Mouse (Mus musculus) liver, embryonic 14.5 days (tissue): ENCODE measurements around the gene Gm49661. TPM values are rescaled to one million over a fixed set of nuclear protein-coding genes. Genes with fewer than 3 reads are reported as not detected.

Source experiments
- ATAC-seq: fragments of 200-750 bp; cut with Nextera tagmentation; 2 replicates; pipeline ENCODE4 v1.8.0; 2017; ENCODE audit warnings: moderate number of reproducible peaks, mild to moderate bottlenecking, moderate library complexity; ENCODE audit not compliant: insufficient read depth
- DNase-seq, 3 experiments: peaks; one replicate each; pipeline ENCODE4 v3.0.0-alpha.2; 2012 to 2013; ENCODE audit warnings: low read depth in 3 of 3, low spot score in 3 of 3
- H3K27ac ChIP-seq: fragments of 300-500 bp; sonication (generic); 2 replicates; pipeline ENCODE4 v1.5.1; 2014; ENCODE audit warnings: moderate library complexity, mild to moderate bottlenecking, control low read depth, inconsistent platforms
- H3K27me3 ChIP-seq: fragments of 300-500 bp; sonication (generic); 2 replicates; pipeline ENCODE4 v1.6.1; 2014; ENCODE audit warnings: mild to moderate bottlenecking, low read length, moderate library complexity; ENCODE audit not compliant: control insufficient read depth, insufficient read depth
- H3K36me3 ChIP-seq: fragments of 300-500 bp; sonication (generic); replicated peaks from 2 replicates; pipeline ENCODE4 v1.6.1; 2014; ENCODE audit warnings: low read depth; ENCODE audit not compliant: control insufficient read depth, insufficient read depth
- H3K4me1 ChIP-seq, 2 experiments: fragments of 200-500 bp in 1 of 2; fragments of 300-500 bp in 1 of 2; sonication (generic) in 1 of 2; replicated peaks; 2 replicates each; pipeline ENCODE4 v1.6.1; 2012 to 2014; ENCODE audit warnings: antibody characterized with exemption in 1 of 2, inconsistent platforms in 1 of 2, low read length in 1 of 2; ENCODE audit not compliant: control insufficient read depth in 2 of 2, insufficient read depth in 2 of 2
- H3K4me2 ChIP-seq: fragments of 300-500 bp; sonication (generic); 2 replicates; pipeline ENCODE4 v1.6.1; 2014; ENCODE audit warnings: low read depth, mild to moderate bottlenecking, control low read depth, moderate library complexity
- H3K4me3 ChIP-seq, 2 experiments: fragments of 200-500 bp in 1 of 2; fragments of 300-500 bp in 1 of 2; sonication (generic) in 1 of 2; 2 replicates each; pipeline ENCODE4 v1.5.1; 2012 to 2014; ENCODE audit warnings: low read depth in 2 of 2, low read length in 2 of 2, mild to moderate bottlenecking in 2 of 2, control low read depth in 1 of 2, inconsistent platforms in 1 of 2, moderate library complexity in 1 of 2; ENCODE audit not compliant: insufficient read depth in 1 of 2
- H3K9ac ChIP-seq: fragments of 300-500 bp; sonication (generic); replicated peaks from 2 replicates; pipeline ENCODE4 v1.6.1; 2014; ENCODE audit warnings: mild to moderate bottlenecking, control low read depth, moderate library complexity
- H3K9me3 ChIP-seq: fragments of 300-500 bp; sonication (generic); 2 replicates; pipeline ENCODE4 v1.6.1; 2016; ENCODE audit warnings: low read length, mixed read lengths; ENCODE audit not compliant: control insufficient read depth
- CTCF ChIP-seq: IDR thresholded peaks from 2 replicates; pipeline ENCODE4 v1.5.1; 2016; ENCODE audit warnings: antibody characterized with exemption, low read depth, control low read depth
- EP300 ChIP-seq: IDR thresholded peaks from 2 replicates; pipeline ENCODE4 v1.6.1; 2016; ENCODE audit warnings: antibody characterized with exemption, low read depth
- WGBS: fragments of 180-500 bp; shearing (Covaris S2); extraction: QIAGEN DNeasy Blood & Tissue Kit; methylation state at CpG from one replicate; pipeline ENCODE4 v1.1.7; 2014; ENCODE audit not compliant: insufficient replicate concordance; 5-methylcytosine and 5-hydroxymethylcytosine counted together
- polyA plus RNA-seq, 2 experiments: library from polyadenylated mRNA; depleted of rRNA in 1 of 2; stranded (reverse) in 1 of 2; unstranded in 1 of 2; fragments of >200 nt; fragmentation: Nextera tagmentation in 1 of 2; extraction: Ambion mirVana in 1 of 2; gene quantifications; 2 replicates each; pipeline versions ENCODE4 v1.2.1 to v1.2.3; 2012 to 2014

Gene Gm49661
- polyA plus RNA-seq, 2 experiments, result not detected

- peak overlapping the region; percentile 80 for H3K9ac ChIP-seq
- peaks cover 30% of the 10 kb centered on the region for H3K36me3 ChIP-seq
- H3K9me3 ChIP-seq, result no peaks in the 10 kb centered on the region
- no peak for TF ChIP-seq EP300
- no peak for TF ChIP-seq CTCF
- H3K4me2 ChIP-seq, result peak overlapping the region; percentile 95
- no peaks in the 10 kb centered on the region for H3K27me3 ChIP-seq
- WGBS, result 1% methylated on average over 24 of the region's 25 CpGs
- DNase-seq (no peak), ATAC-seq (no peak)
- H3K4me1 ChIP-seq, result peaks cover 50% of the 10 kb centered on the region in 2 experiments
- H3K4me3 ChIP-seq, result peak overlapping the region; percentile 72 to 89
- peak overlapping the region; percentile 68 for H3K27ac ChIP-seq
Measured at GRCm38 (mm10) chr8:84976763-84977434, 7.7 kb upstream of the Gm49661 start.

GRCm38 (mm10) chr8:84976031-84976762, 7.0 kb upstream of the Gm49661 start:
- Histone ChIP-seq H3K27me3 (no peaks in the 10 kb centered on the region), H3K36me3 (peaks cover 37% of the 10 kb centered on the region), H3K4me1 (peaks cover 53 to 57% of the 10 kb centered on the region in 2 experiments), H3K27ac (peak overlapping the region; percentile 97), H3K4me3 (peak overlapping the region; percentile 72 to 89), H3K9ac (peak overlapping the region; percentile 80), H3K9me3 (no peaks in the 10 kb centered on the region), H3K4me2 (peak overlapping the region; percentile 95)
- DNase-seq, result peak; percentile 87 to 96 (median 90)
- peak; percentile 77 for ATAC-seq
- under 1% methylated on average over 58 of the region's 61 CpGs for WGBS
- TF ChIP-seq EP300, result no peak
- peak; percentile 42 for TF ChIP-seq CTCF

- Histone ChIP-seq H3K9ac (peak overlapping the region; percentile 53), H3K27me3 (no peaks in the 10 kb centered on the region), H3K36me3 (peaks cover 44% of the 10 kb centered on the region), H3K9me3 (no peaks in the 10 kb centered on the region), H3K4me2 (peak overlapping the region; percentile 95), H3K4me1 (peaks cover 50 to 51% of the 10 kb centered on the region in 2 experiments), H3K4me3 (peak overlapping the region; percentile 44 to 89), H3K27ac (peak overlapping the region; percentile 97)
- peak; percentile 93 for TF ChIP-seq CTCF
- TF ChIP-seq EP300, result 0 out of 2 replicates have a peak, but pooled peaks have one; percentile 19
- 28% methylated on average over 7 of the region's 7 CpGs for WGBS
- no peak for DNase-seq
- no peak for ATAC-seq
Measured at GRCm38 (mm10) chr8:84975434-84975833, 6.2 kb upstream of the Gm49661 start.

GRCm38 (mm10) chr8:84974543-84975142, 5.4 kb upstream of the Gm49661 start:
- Histone ChIP-seq H3K4me1 (peaks cover 46 to 49% of the 10 kb centered on the region in 2 experiments), H3K36me3 (peaks cover 48% of the 10 kb centered on the region), H3K27ac (peak overlapping the region; percentile 97), H3K27me3 (no peaks in the 10 kb centered on the region), H3K4me2 (peak overlapping the region; percentile 95), H3K9me3 (no peaks in the 10 kb centered on the region), H3K9ac (peak overlapping the region; percentile 35), H3K4me3 (peak overlapping the region; percentile 44 to 89; a peak in 3 of 4 replicates)
- ATAC-seq, result no peak
- WGBS, result 68% methylated on average over 8 of the region's 8 CpGs
- DNase-seq, result no peak
- TF ChIP-seq CTCF (no peak), EP300 (peak; percentile 5; the same call in 1 of the 2 replicates)
